Mouse (Mus musculus): Measurements from ENCODE around the gene Col4a3. TPM values are rescaled to one million over a fixed set of nuclear protein-coding genes. Genes with fewer than 3 reads are reported as not detected.

The Col4a3 gene
- 0.07 and 0.10 TPM in 2 replicates for polyA plus RNA-seq (2016; fragmentation: Nextera tagmentation; extraction: Ambion mirVana)

DNA sequence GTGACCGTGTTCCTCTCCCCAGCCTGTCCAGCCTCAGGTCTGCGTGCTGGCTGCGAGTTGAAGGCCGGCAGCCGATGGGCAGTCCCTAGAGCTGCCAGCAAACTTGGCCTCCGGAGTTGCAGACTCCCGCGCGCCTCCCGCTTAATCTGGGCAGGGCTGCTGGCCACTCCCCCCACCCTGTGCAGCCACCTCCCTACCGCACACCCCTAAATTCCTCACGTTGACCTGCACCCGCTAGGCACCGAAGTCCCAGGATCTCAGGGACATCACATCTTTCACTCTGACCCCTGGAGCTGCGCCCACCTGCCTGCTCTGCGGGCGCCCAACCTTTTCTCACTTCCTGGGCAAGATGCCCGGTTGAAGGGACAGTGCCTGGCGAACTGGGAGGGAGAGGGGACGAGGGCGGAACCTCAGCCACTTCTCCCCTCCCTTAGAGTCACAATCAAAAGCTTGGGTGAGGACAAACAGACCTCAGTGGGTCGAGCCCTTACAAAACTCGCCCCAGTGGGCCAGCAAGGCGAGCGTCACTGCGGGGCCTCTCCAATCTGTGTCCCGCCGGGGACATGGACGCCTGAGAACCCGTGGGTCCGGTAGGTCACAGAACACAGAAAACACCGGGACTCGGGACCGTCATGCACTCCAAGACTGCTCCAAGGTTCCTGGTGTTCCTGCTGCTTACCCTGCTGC, at the start of gene Col4a3, which contains the start of gene Col4a4:
TSS of gene Col4a3 (plus strand) at position 209 of the 687 bp plus-strand sequence.
TSS of gene Col4a4 (minus strand) at position 137 of the 687 bp plus-strand sequence.
- peak within 1 kb of the TSS; percentile 17; the same call in 1 of the 2 replicates for H3K27ac ChIP-seq (replicated peaks)
- no peaks in the 10 kb centered on the region for H3K9me3 ChIP-seq (replicated peaks)
- peaks cover 13% of the 10 kb centered on the region for H3K4me1 ChIP-seq
- no peaks in the 10 kb centered on the region for H3K36me3 ChIP-seq
- peak within 1 kb of the TSS; percentile 55 for H3K4me3 ChIP-seq
- peak; percentile 28 for DNase-seq (ENCODE audit: low spot score)
- WGBS = 6% methylated on average over 34 of the region's 34 CpGs
- peaks cover 39% of the 10 kb centered on the region for H3K27me3 ChIP-seq (ENCODE audit: low read depth, poor library complexity, severe bottlenecking)

DNA sequence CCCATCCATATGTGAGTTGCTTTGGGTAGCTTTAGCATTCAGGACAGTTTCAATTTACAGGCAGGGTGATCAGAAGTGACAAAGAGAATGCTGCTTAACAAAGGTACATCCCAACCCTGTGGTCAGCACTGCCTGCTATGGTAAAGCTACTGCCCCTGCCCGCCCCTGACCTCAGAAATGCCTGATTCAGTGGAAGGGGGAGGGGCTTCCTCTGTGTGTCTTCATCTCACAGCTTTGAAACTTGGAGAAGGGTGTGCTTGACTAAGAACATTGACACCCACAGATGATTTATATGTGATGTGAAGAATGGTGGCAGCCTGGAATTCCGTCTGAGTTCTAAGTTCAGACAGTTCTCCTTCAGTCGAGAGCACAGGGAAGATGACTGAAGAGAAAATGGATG, 48.9 kb upstream of the Col4a3 start:
- H3K4me1 ChIP-seq = no peaks in the 10 kb centered on the region
- no peak for DNase-seq (ENCODE audit: low spot score)
- H3K4me3 ChIP-seq = no peak overlapping the region
- no peaks in the 10 kb centered on the region for H3K9me3 ChIP-seq (replicated peaks)
- H3K27me3 ChIP-seq (ENCODE audit: low read depth, poor library complexity, severe bottlenecking) = no peaks in the 10 kb centered on the region
- H3K27ac ChIP-seq (replicated peaks) = no peak overlapping the region
- H3K36me3 ChIP-seq = no peaks in the 10 kb centered on the region
- 87% methylated on average over 3 of the region's 3 CpGs for WGBS

DNA sequence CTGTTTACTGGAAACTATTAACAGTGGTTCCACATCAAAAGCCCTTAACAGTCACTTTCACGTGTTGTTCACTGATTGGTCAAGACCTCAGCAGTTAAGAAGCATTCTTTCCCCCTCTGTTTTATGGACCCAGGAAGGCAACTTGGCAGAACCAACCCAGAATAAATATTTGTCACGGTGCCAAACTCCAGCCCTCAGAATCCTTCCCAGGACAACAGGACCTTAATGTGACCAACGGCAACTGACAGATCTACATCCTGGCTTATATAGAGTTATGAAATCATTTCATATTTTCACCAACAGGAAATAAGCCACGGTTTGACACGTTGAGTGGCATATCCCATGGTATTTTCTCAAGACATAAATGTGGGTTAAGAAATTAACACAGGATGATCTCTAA, 46.7 kb upstream of the Col4a3 start:
- no peak overlapping the region for H3K27ac ChIP-seq (replicated peaks)
- WGBS = 88% methylated on average over 5 of the region's 5 CpGs
- H3K4me3 ChIP-seq = no peak overlapping the region
- DNase-seq (ENCODE audit: low spot score) = no peak
- H3K27me3 ChIP-seq (ENCODE audit: low read depth, poor library complexity, severe bottlenecking) = no peaks in the 10 kb centered on the region
- no peaks in the 10 kb centered on the region for H3K9me3 ChIP-seq (replicated peaks)
- no peaks in the 10 kb centered on the region for H3K36me3 ChIP-seq
- no peaks in the 10 kb centered on the region for H3K4me1 ChIP-seq

DNA sequence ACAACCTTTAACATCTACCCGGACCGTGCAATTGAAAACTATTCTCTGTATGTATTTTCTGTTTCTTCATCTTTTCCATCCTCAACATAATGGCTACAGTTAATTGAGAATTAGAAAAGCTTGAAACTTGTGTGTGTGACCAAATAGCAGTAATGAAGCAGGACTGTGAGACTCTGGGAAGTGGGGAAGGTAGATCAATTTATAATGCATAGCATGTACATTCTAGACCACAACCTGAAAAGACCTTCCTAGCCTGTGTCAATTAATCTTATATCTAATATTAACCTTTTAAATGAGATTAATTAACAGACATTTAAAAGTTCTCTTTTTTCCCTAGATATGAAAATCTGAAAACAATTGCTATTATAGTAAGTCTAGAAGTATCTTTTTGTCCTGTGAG, 42.8 kb upstream of the Col4a3 start:
- H3K27ac ChIP-seq (replicated peaks) = no peak overlapping the region

DNA sequence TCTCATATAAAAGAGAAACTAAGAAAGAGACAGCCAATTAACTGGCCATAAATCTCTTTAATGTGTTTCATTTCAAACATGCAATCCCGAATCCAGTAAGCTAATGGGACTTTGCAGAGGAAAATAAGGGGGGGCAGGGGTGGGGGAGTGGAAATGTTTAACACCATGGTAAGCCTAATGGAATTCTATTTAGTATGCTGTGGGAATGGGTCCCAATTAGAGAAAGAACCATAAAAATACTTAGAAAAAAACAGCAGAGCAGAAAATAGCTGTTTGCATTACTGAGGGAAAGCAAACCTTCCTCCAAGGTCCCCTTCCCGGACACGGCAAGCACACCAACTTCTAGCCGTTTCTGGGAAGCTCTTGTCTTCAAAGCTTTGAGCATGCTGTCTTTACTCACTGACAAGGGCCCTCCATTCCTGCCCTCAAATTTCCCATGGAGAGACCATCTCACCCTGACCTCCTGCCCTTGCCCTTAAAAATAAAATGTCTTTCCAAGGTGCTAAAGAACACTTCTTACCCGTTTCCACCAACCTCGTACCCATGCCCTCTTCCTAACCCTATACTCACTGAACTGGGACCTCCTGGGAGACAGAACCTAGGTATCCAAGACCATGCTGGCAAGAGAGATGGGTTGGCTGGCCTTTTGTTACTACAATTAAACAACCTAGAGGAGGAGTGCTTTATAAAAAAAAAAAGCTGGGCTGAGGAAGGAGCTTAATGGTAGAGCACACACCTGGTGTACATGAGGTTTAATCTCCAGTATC, 42.1 kb upstream of the Col4a3 start:
- no peak overlapping the region for H3K4me3 ChIP-seq
- no peaks in the 10 kb centered on the region for H3K9me3 ChIP-seq (replicated peaks)
- DNase-seq (ENCODE audit: low spot score) = no peak
- no peaks in the 10 kb centered on the region for H3K27me3 ChIP-seq (ENCODE audit: low read depth, poor library complexity, severe bottlenecking)
- H3K36me3 ChIP-seq = no peaks in the 10 kb centered on the region
- no peaks in the 10 kb centered on the region for H3K4me1 ChIP-seq
- 84% methylated on average over 6 of the region's 6 CpGs for WGBS
- H3K27ac ChIP-seq (replicated peaks) = no peak overlapping the region

More for the DNA sequence above, 42.8 kb upstream of the Col4a3 start:
- Histone ChIP-seq H3K9me3 (replicated peaks) (no peaks in the 10 kb centered on the region), H3K36me3 (no peaks in the 10 kb centered on the region), H3K27me3 (ENCODE audit: low read depth, poor library complexity, severe bottlenecking) (no peaks in the 10 kb centered on the region), H3K4me1 (no peaks in the 10 kb centered on the region), H3K4me3 (no peak overlapping the region)
- no peak for DNase-seq (ENCODE audit: low spot score)
- 89% methylated on average over 2 of the region's 2 CpGs for WGBS

DNA sequence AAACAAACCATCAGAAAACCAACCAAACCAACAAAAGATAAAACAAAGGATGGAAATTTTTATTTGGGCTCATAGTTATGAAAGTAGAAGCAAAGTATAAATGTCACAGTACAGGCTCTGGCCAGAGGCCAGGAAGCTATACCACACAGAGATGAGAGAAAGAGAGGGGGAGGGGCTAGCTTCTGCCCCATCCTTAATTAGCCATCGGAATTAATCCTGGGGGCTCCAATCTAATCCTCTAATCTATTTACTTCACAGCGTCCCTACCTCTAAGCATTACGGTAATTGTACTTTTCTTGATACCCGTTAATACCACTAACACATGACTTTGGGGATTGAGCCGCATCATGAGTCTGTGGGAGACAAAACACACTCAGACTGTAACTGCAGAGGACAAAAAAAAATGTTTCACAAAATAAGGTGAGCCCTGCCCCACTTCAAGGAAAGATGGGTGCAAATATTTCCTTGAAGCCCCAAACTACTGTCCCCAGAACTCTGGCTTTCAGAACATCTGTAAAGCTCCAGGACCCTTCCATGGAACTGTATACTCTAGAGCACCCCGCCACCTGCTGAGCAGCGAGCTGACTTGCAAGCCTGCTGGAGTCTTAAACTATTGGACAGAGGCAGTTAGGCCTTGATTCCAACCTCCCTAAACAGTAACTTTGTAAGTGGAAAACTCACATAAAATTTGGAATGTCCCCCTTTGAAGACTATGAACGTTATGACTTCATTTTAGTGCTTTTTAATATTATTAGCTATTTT, 41.3 kb upstream of the Col4a3 start:
- Histone ChIP-seq H3K36me3 (no peaks in the 10 kb centered on the region), H3K4me1 (no peaks in the 10 kb centered on the region), H3K9me3 (replicated peaks) (no peaks in the 10 kb centered on the region), H3K4me3 (no peak overlapping the region), H3K27me3 (ENCODE audit: low read depth, poor library complexity, severe bottlenecking) (no peaks in the 10 kb centered on the region), H3K27ac (replicated peaks) (no peak overlapping the region)
- WGBS = 68% methylated on average over 8 of the region's 8 CpGs
- DNase-seq (ENCODE audit: low spot score) = no peak

DNA sequence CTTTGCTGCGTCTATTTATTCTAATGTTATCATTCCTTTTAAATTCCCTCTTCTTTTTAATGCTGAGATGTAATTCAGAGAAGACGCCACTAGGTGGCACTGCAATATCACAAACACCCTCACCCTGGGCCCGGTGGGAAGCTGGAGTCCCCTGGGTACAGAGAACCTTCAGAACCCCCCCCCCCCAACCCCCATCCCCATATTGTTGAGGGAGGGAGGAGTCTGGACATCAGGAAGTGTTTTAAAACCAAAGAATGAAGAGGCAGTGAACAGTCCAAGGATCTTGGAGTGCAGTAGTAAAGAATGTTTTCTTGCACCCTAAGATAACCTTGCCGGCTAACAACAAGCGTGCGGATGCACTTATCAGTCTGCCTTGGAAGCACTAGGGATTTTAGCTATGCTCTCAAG, 32.3 kb upstream of the Col4a3 start:
- H3K27ac ChIP-seq (replicated peaks) = no peak overlapping the region
- H3K9me3 ChIP-seq (replicated peaks) = no peaks in the 10 kb centered on the region
- peak; percentile 51 for DNase-seq (ENCODE audit: low spot score)
- H3K36me3 ChIP-seq = no peaks in the 10 kb centered on the region
- no peak overlapping the region for H3K4me3 ChIP-seq
- WGBS = 52% methylated on average over 6 of the region's 6 CpGs
- H3K27me3 ChIP-seq (ENCODE audit: low read depth, poor library complexity, severe bottlenecking) = no peaks in the 10 kb centered on the region
- H3K4me1 ChIP-seq = 0 out of 2 replicates have a peak, but pooled peaks cover 5% of the 10 kb centered on the region

DNA sequence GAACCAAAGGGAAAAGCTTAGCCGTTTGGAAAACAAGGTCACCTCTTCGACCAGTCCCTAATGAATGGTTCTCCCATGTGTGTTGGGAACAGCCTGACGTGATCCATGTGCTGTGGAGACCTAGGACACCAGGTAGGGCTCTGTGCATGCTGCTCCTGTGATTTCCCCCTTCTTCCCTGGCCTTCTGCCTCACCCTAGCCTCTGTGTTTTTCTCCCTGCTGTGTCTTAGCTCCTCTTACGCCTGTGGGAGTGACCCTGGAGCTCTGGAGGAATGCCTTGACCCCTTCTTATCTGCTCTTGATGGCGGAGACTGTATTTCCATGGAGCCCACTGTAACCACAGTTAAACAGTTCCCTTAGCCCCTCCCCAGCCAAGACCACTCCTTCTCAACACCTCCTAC, 31.8 kb upstream of the Col4a3 start:
- Histone ChIP-seq H3K36me3 (no peaks in the 10 kb centered on the region), H3K4me1 (0 out of 2 replicates have a peak, but pooled peaks cover 5% of the 10 kb centered on the region), H3K4me3 (no peak overlapping the region), H3K27ac (replicated peaks) (no peak overlapping the region), H3K9me3 (replicated peaks) (no peaks in the 10 kb centered on the region), H3K27me3 (ENCODE audit: low read depth, poor library complexity, severe bottlenecking) (no peaks in the 10 kb centered on the region)
- no peak for DNase-seq (ENCODE audit: low spot score)
- WGBS = 78% methylated on average over 5 of the region's 5 CpGs

DNA sequence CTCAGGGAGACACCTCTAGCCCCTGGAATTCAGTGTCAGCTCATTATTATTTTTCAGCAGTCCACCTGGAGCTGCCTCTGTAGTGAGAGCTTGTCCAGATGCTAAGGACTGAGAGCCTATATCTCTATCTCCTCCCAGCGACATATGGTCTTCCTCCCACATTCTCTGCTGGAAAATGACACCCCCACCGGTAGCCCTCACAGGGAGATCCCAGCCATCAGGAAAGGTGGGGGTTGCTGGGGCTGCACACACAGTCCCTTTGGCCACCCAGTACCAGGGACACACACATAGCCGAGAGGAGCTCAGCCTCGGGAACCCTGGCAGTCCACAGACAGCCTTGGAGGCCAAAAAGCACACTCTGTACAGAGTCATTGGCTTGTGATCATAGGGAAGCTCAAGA, 26.5 kb upstream of the Col4a3 start:
- H3K27ac ChIP-seq (replicated peaks) = no peak overlapping the region
- WGBS = 88% methylated on average over 4 of the region's 4 CpGs

DNA sequence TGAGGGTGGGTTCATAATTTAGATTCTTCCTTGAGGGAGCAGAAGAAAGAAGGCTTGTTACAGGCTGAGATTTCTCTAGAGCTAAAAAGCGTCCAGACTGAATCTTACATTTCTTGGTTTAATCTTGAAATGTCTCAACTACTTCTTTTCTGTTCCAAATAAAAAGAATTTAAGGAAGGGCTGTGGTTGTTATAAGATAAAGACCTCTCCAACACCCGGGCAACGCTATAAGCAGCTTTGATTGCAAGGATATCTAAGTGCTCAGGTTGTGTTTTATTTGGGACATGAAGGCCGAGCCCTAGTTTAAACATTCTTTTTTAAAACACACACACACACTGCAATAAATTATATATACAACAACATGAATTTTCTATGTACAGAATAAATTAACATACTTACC, 17.3 kb upstream of the Col4a3 start:
- no peaks in the 10 kb centered on the region for H3K27me3 ChIP-seq (ENCODE audit: low read depth, poor library complexity, severe bottlenecking)
- no peaks in the 10 kb centered on the region for H3K9me3 ChIP-seq (replicated peaks)
- WGBS = 89% methylated on average over 4 of the region's 4 CpGs
- H3K27ac ChIP-seq (replicated peaks) = no peak overlapping the region
- DNase-seq (ENCODE audit: low spot score) = no peak
- no peak overlapping the region for H3K4me3 ChIP-seq
- no peaks in the 10 kb centered on the region for H3K4me1 ChIP-seq
- no peaks in the 10 kb centered on the region for H3K36me3 ChIP-seq

More for the DNA sequence above, 26.5 kb upstream of the Col4a3 start:
- DNase-seq (ENCODE audit: low spot score) = no peak
- Histone ChIP-seq H3K36me3 (no peaks in the 10 kb centered on the region), H3K4me1 (0 out of 2 replicates have a peak, but pooled peaks cover 5% of the 10 kb centered on the region), H3K4me3 (no peak overlapping the region), H3K9me3 (replicated peaks) (no peaks in the 10 kb centered on the region), H3K27me3 (ENCODE audit: low read depth, poor library complexity, severe bottlenecking) (no peaks in the 10 kb centered on the region)

DNA sequence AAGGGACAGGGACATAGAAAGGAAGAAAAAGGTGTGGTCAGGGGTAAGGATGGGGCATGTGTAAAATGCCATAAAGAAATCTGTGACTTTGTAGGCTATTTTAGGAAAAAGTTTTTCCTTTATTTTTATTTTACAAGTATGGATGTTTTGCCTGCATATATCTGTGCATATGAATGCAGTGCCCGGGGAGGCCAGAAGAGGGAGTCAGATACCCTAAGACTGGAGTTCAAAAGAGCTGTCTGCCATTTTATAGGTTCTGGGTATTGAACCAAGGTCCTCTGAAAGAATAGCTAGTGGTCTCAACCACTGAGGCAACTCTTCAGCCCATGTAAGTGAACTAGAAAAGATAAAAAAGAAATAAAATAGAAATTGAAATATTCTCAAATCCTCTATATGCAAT, 15.0 kb upstream of the Col4a3 start:
- H3K9me3 ChIP-seq (replicated peaks) = no peaks in the 10 kb centered on the region
- DNase-seq (ENCODE audit: low spot score) = no peak
- 65% methylated on average over 1 of the region's 1 CpGs for WGBS
- H3K4me1 ChIP-seq = no peaks in the 10 kb centered on the region
- H3K36me3 ChIP-seq = no peaks in the 10 kb centered on the region
- H3K4me3 ChIP-seq = no peak overlapping the region
- H3K27me3 ChIP-seq (ENCODE audit: low read depth, poor library complexity, severe bottlenecking) = no peaks in the 10 kb centered on the region
- H3K27ac ChIP-seq (replicated peaks) = no peak overlapping the region

DNA sequence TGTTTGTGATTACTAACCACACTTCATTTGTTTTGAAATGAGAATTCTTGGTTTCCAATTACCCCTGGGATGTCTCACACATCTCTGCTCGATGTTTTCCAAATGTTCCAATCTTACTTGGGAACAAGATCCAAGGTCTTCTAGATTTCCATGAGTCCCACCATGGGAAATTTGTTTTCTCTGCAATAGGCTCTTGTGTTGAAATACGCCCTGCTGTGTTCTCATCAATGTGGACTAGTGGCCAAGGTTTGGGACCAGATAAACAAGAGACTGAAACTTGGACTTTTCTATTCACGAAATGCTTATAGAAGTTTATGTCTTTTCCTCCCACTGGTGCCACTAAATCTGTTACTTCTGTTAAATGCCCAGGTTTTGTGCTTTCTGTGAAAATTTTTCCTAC, 11.0 kb upstream of the Col4a3 start:
- no peaks in the 10 kb centered on the region for H3K36me3 ChIP-seq
- DNase-seq (ENCODE audit: low spot score) = no peak
- no peaks in the 10 kb centered on the region for H3K9me3 ChIP-seq (replicated peaks)
- H3K27ac ChIP-seq (replicated peaks) = no peak overlapping the region
- H3K27me3 ChIP-seq (ENCODE audit: low read depth, poor library complexity, severe bottlenecking) = no peaks in the 10 kb centered on the region
- no peaks in the 10 kb centered on the region for H3K4me1 ChIP-seq
- WGBS = 87% methylated on average over 3 of the region's 3 CpGs
- no peak overlapping the region for H3K4me3 ChIP-seq
